Mouse (Mus musculus): ENCODE results near the gene Vipr1.
A peak's percentile ranks its signal among the peaks of the same experiment; 100 is the strongest.
"Not testable (repeated sequence)": the region's sequence is repeated elsewhere in the genome, so short reads cannot be mapped to it uniquely, and the experiment has no call there.

The Vipr1 gene

DNA sequence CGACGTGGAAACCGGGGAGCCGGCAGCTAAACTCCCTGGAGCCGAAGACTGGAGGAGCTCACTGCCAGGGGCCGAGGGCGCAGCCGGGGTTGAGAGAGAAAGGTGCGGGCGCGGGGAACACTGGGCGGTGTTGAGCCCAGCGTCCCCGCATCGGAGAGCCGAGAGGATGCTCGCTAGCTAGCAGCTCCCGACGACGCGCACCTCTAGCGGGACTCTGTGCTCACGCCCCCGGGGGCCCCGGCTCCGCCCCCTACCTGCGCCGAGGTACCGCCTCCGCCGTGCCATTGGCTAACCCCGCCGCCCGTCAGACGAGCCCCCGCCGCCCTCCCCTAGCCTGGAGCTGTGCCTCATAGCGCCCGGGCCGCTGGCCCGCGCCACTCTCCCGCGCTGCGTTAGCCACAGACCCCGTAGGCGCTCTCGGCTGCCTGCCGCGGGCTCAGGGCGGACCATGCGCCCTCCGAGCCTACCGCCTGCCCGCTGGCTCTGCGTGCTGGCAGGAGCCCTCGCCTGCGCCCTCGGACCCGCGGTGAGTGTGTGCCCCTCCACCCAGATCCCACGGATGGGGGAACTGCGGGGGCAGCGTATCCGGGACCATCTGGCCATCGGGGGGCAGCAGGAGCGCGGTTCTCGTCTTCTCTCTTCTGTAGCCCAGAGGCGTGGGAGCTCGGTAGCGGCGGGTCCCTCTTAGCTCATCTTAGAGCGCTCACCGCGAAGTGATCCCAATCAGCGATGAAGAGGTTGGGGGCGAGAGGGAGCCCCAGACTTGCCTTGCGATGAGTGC lies at the start of gene Vipr1:
Gene Vipr1 (plus strand): TSS at position 316 of the 781 bp plus-strand sequence.
- peak; percentile 95 for DNase-seq

DNA sequence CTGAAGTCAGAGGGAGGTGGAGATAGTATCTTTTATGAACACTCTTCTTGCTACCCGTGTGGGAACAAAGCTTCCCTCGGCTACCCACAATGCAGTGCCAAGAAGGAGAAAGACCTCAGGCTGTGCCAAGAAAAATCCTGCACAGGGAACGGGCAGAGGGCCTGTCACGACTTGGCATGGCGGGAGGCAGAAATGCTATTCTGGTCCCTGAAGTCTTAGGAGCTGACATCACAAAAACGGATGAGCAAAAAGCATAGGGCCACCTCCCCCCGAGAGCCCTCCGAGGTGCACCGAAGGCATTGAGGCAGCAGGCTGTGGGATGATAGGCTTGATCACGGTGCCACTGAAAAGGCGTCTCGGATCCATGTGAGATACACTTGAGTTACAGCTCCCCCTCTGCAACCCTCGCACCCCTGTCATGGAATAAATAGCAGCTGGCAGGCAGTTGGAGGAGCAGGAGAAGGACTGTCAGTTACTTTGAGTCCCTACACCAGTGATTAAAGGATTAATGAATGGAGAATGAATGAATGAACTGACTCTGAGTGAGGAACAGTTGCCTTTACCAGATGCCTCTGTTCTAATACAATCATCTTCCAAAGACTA lies 49.5 kb upstream of the Vipr1 start:
- no peak for DNase-seq

DNA sequence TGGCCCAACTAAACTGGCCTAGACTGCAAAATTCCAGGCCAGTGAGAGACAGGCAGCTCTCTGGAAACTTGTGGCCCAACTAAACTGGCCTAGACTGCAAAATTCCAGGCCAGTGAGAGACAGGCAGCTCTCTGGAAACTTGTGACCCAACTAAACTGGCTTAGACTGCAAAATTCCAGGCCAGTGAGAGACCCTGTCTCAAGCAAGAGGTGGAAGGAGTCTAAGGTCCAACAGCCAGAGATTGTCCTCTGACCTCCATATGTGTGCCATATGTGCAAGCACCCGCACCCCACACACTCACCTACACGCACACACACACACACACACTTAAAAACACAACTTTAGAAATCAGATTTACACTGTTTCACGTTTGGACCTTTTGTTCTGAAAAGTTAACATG lies 48.7 kb upstream of the Vipr1 start:
- DNase-seq: not testable (repeated sequence)

DNA sequence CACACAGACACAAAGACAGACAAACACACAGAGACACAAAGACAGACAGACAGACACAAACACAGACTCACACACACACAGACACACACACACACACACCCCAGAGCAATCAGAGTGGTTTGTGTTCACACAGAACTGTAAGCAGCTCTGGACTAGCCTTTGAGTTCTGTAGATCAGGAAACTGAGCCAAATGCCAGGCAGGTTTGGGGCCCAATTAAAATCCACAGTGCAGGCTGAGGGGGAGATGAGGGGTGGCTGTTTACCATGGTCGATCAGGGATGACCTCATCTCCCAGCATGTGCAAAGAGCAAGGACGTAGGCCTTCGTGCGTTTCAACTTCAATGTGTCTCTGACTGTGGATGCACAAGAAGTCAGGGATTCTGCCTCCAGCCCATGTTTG lies 47.7 kb upstream of the Vipr1 start:
- DNase-seq: no peak

DNA sequence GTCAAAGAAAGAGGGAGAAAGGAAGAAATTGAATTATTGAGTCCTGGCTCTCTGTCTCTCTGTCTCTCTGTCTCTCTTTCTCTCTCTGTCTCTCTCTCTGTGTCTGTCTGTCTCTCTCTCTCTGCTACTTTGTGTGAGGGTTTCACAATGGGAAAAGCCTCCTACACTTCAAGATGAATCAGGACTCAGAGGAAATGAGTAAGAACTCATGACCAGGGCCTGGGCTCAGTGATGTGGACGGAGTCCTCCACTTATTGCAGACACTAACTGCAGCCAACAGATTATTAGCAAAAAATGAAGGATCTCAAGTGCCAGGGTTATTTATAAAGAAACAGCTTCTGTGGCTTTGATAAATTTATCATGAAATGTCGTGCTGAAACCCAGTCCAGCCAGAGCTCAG lies 44.4 kb upstream of the Vipr1 start:
- DNase-seq: no peak

DNA sequence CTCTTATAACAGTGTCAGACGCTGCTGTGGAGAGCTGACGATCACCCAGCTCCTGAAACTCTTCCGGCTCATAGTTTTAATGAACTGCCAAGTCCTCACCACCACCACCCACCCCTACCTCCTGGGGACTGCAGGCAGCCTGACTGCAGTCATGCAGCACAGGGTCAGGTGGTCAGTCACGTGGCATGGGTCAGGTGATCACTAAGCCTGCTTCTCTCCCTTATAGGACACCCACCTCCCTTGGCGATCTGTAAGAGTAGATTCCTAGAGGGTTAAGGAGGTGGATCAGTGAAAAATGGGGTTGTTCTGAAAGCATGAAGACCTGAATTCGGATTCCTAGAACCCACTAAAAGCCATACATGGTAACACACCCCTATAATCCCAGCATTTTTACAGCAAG lies 43.0 kb upstream of the Vipr1 start:
- no peak for DNase-seq

DNA sequence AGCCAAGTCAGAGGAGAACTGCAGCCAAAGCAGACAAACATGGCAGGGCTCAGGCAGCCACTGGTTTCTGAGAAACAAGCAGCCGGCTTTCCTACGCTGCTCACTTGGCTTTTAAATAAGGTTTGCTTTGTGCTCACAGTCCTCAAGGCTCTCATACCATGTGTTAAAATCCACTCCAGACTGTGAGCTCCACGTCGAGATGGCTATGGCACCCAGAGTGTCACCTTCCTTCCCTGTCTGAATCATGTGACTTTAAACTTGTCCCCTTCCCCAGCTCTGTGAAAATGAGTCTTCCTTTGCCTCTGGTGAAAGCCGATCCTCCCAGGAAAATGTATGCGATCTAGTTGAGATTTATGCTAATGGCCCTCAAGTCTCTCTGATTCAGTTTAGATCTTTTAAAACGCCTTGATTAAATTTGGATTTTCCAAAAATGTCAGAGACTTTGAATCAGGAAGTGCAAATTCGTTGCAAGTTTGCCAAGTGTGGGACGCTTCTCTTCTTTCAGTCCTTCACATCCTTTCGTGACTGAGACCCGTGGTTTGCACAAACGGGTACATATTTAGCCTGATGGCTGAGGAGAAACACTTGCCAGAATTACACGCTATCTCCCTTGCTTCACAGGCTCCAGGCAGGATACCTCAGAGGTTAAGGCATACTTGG lies 42.2 kb upstream of the Vipr1 start:
- DNase-seq: no peak

DNA sequence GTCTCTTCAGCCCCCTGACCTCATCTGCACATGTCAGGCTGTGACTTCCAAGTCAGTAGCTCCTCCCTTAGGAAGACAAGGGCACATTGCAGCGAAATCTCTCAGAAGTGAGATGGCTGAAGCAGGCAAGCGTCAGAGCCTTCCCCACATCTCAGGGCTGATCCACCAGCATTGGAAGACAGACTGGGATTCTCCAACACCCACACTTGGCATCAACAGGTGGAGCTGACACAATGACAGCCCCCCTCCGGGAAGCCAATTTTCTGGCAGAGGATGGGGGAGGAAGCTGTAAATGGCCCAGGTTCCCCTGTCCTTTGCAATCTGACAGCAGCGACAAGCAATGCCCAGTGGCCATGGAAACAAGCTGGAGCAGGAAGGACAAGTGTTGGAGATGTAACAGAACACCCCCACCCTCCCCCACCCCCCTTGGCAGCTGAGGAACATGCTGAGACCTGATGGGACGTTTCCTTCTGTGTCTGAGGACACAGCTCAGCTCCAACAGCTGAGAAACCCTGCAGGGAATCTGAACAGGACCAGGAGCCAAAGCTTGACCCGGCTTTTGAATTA lies 41.6 kb upstream of the Vipr1 start:
- DNase-seq: no peak

DNA sequence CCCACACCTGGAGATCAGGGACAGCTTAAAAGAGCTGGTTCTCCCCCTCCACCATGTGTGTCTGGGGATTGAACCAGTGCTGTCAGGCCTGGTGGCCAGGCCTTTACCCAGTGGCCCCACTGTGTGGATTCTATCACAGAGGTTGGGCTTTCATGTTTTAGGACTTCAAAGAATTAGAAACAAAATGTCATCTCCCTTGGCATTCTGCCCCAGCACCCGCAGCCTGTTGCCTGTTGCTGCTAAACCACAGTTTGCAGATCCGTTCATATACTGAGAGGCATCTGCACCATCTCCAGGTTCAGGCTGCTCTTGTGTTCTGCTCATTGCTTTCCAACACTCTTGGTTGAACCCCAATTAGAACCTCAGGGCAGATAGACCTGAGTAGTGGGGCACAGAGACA lies 40.1 kb upstream of the Vipr1 start:
- DNase-seq: peak; percentile 10

DNA sequence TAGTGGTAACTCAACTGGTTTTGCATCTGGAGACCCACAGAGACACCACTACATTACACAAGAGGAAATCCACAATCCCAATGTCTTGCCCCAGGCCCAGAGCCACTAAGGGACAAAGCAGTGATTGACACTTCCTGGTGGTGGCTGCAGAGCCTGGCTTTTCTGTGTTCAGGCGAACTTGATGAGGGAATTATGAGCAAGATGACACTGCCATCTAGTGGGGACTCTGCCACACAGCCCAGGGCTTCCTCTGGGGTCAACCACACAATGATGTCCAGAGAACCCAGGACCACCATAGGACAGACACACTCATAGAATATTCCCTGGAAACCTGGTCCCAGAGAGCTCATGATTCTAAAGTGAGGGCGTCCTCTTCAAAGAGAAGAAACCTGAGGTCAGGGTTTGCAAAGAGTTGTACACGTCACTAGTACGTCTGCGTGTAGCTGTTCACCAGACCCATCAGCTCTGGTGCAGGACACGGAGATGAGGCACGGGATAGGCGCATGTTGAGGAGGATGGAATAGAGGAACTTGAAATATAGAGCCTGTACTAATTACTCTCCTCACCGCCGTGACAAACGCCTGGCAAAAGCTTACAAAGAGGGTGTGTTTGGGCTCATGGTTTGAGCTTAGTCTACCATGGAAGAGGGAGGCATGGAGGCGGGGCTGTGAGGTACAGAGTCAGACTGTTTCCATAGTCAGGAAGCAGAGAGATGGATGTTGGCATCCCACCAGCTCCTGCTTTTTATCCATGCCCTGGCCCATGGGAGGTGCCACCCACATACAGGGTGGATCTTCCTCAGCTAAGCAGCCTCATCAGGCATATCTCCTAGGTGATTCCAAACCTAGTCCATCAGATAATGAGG lies 36.9 kb upstream of the Vipr1 start:
- DNase-seq: peak; percentile 71

DNA sequence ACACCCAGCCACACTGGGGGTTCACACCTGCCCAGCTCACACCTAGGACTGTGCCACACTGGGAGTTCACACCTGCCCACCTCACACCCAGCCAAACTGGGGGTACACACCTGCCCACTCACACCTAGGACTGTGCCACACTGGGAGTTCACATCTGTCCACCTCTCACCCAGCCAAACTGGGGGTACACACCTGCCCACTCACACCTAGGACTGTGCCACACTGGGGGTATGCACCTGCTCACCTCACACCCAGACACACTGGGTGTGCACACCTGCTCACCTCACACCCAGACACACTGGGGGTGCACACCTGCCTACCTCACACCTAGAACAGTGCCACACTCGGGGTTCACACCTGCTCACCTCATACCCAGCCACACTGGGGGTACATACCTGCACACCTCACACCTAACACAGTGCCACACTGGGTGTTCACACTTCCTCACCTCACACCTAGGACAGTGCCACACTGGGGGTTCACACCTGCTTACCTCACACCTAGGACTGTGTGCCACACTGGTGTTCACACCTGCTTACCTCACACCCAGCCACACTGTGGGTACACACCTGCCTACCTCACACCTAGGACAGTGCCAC lies 35.9 kb upstream of the Vipr1 start:
- no peak for DNase-seq

DNA sequence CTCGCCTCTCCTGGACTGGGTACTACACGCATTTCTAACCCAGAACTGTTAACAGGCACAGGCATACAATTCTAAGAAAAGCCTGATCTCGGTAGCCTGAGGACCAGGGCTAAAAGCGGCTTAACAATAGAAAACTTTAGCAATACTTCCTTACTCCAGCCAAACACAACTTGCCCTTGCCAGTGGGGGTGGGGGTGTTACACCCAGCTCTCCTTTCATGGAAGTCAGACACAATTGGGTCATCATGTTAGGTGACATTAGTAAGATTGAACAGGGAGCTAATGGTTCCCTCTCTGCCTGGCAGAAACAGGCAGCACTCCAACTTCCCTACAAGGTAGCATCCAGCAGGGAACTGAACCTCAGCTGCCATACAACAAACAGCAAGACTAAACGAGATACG lies 33.1 kb upstream of the Vipr1 start:
- DNase-seq: no peak

DNA sequence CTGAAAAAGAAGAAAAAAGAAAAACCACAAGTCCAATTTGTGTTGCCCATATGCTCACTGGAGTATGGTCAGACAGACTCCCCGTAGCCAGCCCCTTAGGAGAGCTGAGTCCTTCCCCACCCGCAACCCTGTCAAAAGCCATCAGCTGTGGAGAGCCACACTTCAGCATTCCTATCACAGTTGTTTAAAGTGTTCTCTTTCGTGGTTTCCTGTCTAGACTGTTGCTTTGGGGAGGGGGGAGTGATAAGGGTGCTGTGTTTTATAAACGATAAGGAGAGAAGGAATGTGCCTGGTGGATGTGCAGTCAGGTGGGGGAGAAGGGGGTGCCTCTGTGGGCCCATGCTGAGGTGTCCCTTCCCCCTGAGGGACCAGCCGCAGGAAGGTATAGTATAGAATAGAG lies 29.3 kb upstream of the Vipr1 start:
- no peak for DNase-seq

DNA sequence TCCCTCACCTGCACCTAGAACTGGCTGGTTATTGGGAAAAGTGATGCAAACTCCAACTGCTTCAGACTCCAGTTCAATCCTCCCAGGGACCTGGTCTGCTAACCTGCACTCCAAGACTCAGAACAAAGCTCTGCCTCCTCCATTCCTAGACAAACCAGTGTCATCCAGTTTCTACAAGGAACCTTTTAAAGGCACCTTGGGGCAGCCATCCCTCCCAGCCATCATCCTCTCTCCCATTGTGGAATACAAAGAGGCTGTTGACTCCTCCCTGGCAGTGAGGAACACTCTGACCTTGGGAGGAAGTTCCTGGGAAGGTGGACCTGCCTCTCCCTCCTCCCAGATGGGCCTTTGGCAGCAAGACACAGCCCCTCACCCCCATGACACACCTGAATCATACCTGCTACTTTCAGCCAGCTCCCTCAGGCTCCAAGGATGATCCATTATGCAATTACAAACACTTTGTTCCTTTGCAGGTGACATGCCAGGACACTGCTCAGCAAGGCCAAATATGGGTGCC lies 28.2 kb upstream of the Vipr1 start:
- DNase-seq: no peak

DNA sequence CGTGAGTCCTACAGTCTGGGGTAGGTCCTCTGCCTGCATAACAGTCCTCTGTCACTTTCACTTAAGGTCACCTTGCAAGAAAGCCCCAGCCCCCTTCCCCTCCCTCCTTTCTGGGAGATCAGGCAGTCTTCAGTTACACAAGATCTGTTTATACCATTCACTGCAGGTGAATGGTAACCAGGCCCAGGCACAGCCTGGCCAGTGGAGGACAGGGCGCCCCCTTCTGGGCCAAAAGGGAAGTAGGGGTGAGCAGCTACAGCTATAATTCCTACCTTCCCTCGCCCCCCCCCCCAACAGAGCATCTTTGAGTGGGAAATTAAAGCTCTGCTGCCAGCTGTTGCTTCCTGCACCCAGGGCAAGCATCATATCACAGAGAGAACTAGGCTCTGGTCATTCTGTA lies 26.0 kb upstream of the Vipr1 start:
- peak; percentile 61 for DNase-seq

DNA sequence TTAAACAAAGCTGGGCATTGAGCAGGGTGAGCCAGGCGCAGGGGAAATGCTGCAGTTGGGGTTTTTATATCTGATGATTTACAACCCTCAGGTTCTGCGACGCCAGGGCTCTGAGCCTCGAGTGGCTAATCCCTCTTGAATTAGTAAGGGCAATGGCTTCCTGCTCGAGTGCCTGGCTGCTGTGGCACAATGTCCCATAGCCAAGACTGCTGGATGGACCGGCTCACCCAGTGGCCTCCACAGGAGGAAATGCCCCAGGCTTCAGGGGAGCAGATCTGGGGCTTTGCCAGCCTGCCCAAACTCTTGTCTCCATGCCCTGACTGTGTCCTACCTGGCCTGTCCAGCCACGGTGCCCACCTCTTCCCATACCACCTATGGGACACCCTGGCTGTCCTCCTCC lies 23.1 kb upstream of the Vipr1 start:
- DNase-seq: no peak

DNA sequence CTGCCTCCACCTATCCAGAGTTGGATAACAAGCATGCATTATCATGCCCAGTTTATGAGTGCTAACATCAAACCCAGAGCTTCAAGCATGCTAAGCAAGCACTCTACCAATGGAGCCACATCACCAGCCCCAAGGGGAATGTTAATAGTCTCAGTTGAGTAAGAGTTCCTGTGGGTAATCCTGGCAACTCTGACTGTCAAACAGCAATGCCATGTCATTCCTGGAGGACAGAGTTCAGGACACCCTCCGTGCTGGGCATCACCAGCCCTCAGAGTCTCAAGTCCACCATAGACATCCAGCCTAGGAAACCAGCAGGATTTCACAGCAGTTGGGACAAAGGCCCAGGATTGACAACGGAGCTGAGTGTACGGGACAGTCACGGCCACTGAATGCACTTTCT lies 19.3 kb upstream of the Vipr1 start:
- DNase-seq: no peak

DNA sequence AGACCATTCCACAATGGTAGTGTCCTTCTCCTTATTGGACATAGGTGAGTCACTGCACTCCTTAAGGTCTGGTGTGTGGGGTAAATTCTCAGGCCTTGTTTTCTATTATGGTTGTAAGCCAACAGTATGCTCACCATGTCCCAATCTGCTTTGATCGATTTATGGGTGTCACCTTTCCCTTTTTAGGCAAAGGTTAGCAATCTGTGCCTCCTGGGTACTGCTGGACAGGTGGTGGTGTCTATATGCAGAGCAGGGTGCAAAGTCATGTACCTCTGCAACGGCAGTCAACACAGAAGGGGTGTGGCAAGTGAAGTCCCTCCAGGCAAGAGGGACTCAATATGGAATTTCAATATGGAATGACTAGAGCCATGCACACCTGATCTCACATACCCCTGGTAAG lies 17.6 kb upstream of the Vipr1 start:
- DNase-seq: no peak

DNA sequence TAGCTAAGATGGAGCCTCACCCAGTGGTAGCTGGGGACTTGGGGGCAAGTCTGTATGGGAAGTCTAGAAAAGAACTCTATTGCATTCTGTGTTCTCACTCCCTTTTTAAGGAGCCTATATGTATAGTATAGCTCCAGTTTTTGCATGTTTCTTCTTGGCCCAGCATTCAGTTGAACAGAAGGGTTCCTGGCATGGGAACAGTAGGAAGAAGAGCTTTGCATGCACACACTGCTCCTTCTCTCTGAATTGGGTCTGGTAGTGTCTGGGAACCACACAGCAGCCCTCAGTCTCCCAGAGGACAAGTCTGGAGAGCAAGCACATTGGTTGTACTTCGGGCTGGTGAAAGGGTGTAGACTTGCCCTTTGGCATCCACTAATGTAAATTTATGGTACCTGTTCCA lies 11.9 kb upstream of the Vipr1 start:
- no peak for DNase-seq

DNA sequence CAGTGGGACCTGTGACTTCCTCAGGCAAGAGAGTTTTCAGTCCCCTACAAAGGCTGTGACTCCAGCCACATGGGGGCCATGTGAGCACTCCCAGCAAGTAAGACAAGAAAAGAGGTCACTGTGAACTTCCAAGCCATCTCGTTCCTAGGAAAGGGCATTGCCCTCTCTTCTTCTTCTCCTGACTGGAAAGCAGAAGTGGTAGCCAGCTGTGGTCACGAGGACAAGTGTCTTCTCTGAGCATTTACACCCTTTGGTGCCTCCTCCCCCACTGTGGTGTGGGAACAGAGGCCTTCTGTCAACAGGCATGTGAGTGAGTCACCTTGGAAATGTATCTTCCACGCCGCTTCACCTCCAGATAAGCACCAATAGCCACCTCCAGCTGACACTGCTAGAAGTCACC lies 10.6 kb upstream of the Vipr1 start:
- DNase-seq: no peak

DNA sequence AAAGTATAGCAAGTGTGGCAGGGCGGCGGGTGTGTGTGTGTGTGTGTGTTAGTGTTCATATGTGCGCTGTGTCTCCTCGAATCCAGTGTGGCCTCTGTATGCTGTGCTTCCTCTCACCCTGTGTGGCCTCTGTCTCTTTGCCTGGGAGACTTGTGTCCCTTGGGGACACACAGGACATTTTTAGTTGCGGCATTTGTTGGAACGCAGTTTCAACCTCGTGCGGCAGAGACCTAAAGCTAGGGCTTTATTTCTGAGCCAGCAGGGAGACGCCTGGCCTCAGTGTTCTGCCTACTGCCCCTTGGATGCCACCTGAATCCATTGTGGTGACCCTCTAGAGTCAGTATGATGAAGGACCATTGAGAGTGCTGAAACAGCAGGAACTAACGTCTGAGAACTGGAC lies 9.6 kb upstream of the Vipr1 start:
- no peak for DNase-seq

DNA sequence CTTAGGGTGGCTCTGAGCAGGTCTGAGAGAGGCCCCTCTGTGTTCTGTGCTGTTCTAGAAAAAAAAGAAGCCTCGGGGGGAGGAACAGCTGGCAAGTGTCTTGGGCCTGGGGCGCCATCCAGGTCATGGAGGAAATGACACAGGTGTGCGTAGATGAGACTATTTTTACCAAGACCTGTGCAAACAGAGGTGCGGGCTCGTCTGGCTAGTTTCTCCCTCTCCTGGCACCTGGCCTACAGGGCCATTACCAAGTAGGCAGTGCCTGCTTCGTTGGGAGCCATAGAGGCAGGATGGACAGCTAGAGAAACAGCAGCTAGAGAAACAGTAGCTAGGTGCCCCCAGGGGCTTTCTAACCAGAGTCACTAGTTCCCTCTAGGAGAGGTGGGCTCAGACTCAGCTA lies 9.2 kb upstream of the Vipr1 start:
- DNase-seq: no peak
